Mouse (Mus musculus) forebrain, embryonic 12.5 days (tissue): ENCODE measurements around the gene Hormad1. TPM values are rescaled to one million over a fixed set of nuclear protein-coding genes. Genes with fewer than 3 reads are reported as not detected.

Source experiments
- ATAC-seq: fragments of 200-750 bp; cut with Nextera tagmentation; 2 replicates; pipeline ENCODE4 v1.8.0; 2017; ENCODE audit warnings: moderate TSS enrichment; ENCODE audit not compliant: low FRiP score
- H3K27ac ChIP-seq: fragments of 300-500 bp; sonication (generic); 2 replicates; pipeline ENCODE4 v1.5.1; 2016; ENCODE audit warnings: mild to moderate bottlenecking
- H3K27me3 ChIP-seq: fragments of 300-500 bp; sonication (generic); 2 replicates; pipeline ENCODE4 v1.6.1; 2016; ENCODE audit warnings: mild to moderate bottlenecking
- H3K36me3 ChIP-seq: fragments of 300-500 bp; sonication (generic); replicated peaks from 2 replicates; pipeline ENCODE4 v1.6.1; 2016; ENCODE audit warnings: mild to moderate bottlenecking
- H3K4me1 ChIP-seq: fragments of 300-500 bp; sonication (generic); 2 replicates; pipeline ENCODE4 v1.6.1; 2016
- H3K4me2 ChIP-seq: fragments of 300-500 bp; sonication (generic); 2 replicates; pipeline ENCODE4 v1.6.1; 2016; ENCODE audit warnings: mild to moderate bottlenecking, moderate library complexity
- H3K4me3 ChIP-seq: fragments of 300-500 bp; sonication (generic); replicated peaks from 2 replicates; pipeline ENCODE4 v1.5.1; 2016; ENCODE audit warnings: mild to moderate bottlenecking
- H3K9ac ChIP-seq: fragments of 300-500 bp; sonication (generic); 2 replicates; pipeline ENCODE4 v1.6.1; 2016; ENCODE audit warnings: mild to moderate bottlenecking
- H3K9me3 ChIP-seq: fragments of 300-500 bp; sonication (generic); 2 replicates; pipeline ENCODE4 v1.6.1; 2016
- WGBS: fragments of 180-500 bp; shearing (Covaris S2); methylation state at CpG from one replicate; pipeline ENCODE4 v1.1.7; 2016; 5-methylcytosine and 5-hydroxymethylcytosine counted together
- polyA plus RNA-seq: library from polyadenylated mRNA; unstranded; fragments of >200 nt; fragmentation: Nextera tagmentation; extraction: Ambion mirVana; gene quantifications from 2 replicates; pipeline ENCODE4 v1.2.1, GENCODE M21; 2016

Hormad1 gene
- polyA plus RNA-seq: not detected in 2 replicates

- no peaks in the 10 kb centered on the region for H3K27me3 ChIP-seq
- H3K36me3 ChIP-seq: no peaks in the 10 kb centered on the region
- H3K27ac ChIP-seq: no peak within 1 kb of the TSS
- H3K4me3 ChIP-seq: no peak within 1 kb of the TSS
- no peaks in the 10 kb centered on the region for H3K9me3 ChIP-seq
- ATAC-seq: no peak
- no peaks in the 10 kb centered on the region for H3K4me1 ChIP-seq
- H3K4me2 ChIP-seq: no peak within 1 kb of the TSS
- WGBS: 91% methylated on average over 27 of the region's 27 CpGs
- no peak within 1 kb of the TSS for H3K9ac ChIP-seq
Observed at GRCm38 (mm10) chr3:95559437-95559836, at the start of gene Hormad1. TSS of gene Hormad1 (plus strand) at chr3:95559677.

GRCm38 (mm10) chr3:95511611-95512180 lies 47.8 kb upstream of the Hormad1 start:
- no peaks in the 10 kb centered on the region for H3K27me3 ChIP-seq
- H3K4me3 ChIP-seq: no peak overlapping the region
- no peaks in the 10 kb centered on the region for H3K36me3 ChIP-seq
- 81% methylated on average over 9 of the region's 9 CpGs for WGBS
- no peak overlapping the region for H3K27ac ChIP-seq
- no peak overlapping the region for H3K9ac ChIP-seq
- no peaks in the 10 kb centered on the region for H3K4me1 ChIP-seq
- no peak for ATAC-seq
- no peaks in the 10 kb centered on the region for H3K9me3 ChIP-seq
- H3K4me2 ChIP-seq: no peak overlapping the region

- Histone ChIP-seq H3K4me2 (no peak overlapping the region), H3K9me3 (no peaks in the 10 kb centered on the region), H3K9ac (no peak overlapping the region), H3K27ac (no peak overlapping the region), H3K4me1 (peaks cover 4% of the 10 kb centered on the region), H3K27me3 (no peaks in the 10 kb centered on the region), H3K4me3 (no peak overlapping the region), H3K36me3 (no peaks in the 10 kb centered on the region)
- ATAC-seq: no peak
- 86% methylated on average over 3 of the region's 3 CpGs for WGBS
Observed at GRCm38 (mm10) chr3:95516614-95517041, 42.8 kb upstream of the Hormad1 start.

GRCm38 (mm10) chr3:95517493-95517898 lies 42.0 kb upstream of the Hormad1 start:
- H3K9ac ChIP-seq: no peak overlapping the region
- H3K4me1 ChIP-seq: peaks cover 4% of the 10 kb centered on the region
- no peak overlapping the region for H3K27ac ChIP-seq
- no peaks in the 10 kb centered on the region for H3K9me3 ChIP-seq
- WGBS: 23% methylated on average over 10 of the region's 10 CpGs
- no peaks in the 10 kb centered on the region for H3K36me3 ChIP-seq
- ATAC-seq: no peak
- no peak overlapping the region for H3K4me3 ChIP-seq
- no peaks in the 10 kb centered on the region for H3K27me3 ChIP-seq
- H3K4me2 ChIP-seq: peak overlapping the region; percentile 1; the same call in 1 of the 2 replicates

GRCm38 (mm10) chr3:95518891-95519290 lies 40.6 kb upstream of the Hormad1 start:
- Histone ChIP-seq H3K9me3 (no peaks in the 10 kb centered on the region), H3K4me2 (no peak overlapping the region), H3K4me3 (no peak overlapping the region), H3K27ac (no peak overlapping the region), H3K36me3 (no peaks in the 10 kb centered on the region), H3K9ac (no peak overlapping the region), H3K27me3 (no peaks in the 10 kb centered on the region), H3K4me1 (peaks cover 4% of the 10 kb centered on the region)
- ATAC-seq: no peak
- 81% methylated on average over 7 of the region's 7 CpGs for WGBS

- 77% methylated on average over 2 of the region's 2 CpGs for WGBS
- ATAC-seq: no peak
- Histone ChIP-seq H3K27ac (no peak overlapping the region), H3K36me3 (no peaks in the 10 kb centered on the region), H3K27me3 (no peaks in the 10 kb centered on the region), H3K4me3 (no peak overlapping the region), H3K4me1 (peaks cover 4% of the 10 kb centered on the region), H3K4me2 (no peak overlapping the region), H3K9ac (no peak overlapping the region), H3K9me3 (no peaks in the 10 kb centered on the region)
Observed at GRCm38 (mm10) chr3:95519315-95519714, 40.2 kb upstream of the Hormad1 start.

GRCm38 (mm10) chr3:95520100-95520499 lies 39.4 kb upstream of the Hormad1 start:
- 85% methylated on average over 3 of the region's 3 CpGs for WGBS
- no peak overlapping the region for H3K27ac ChIP-seq

GRCm38 (mm10) chr3:95521168-95521567 lies 38.3 kb upstream of the Hormad1 start:
- H3K4me2 ChIP-seq: no peak overlapping the region
- no peak overlapping the region for H3K4me3 ChIP-seq
- H3K9ac ChIP-seq: no peak overlapping the region
- H3K36me3 ChIP-seq: no peaks in the 10 kb centered on the region
- WGBS: 90% methylated on average over 10 of the region's 10 CpGs
- H3K27ac ChIP-seq: no peak overlapping the region
- H3K4me1 ChIP-seq: peaks cover 4% of the 10 kb centered on the region
- H3K27me3 ChIP-seq: no peaks in the 10 kb centered on the region
- ATAC-seq: no peak
- H3K9me3 ChIP-seq: no peaks in the 10 kb centered on the region

More at GRCm38 (mm10) chr3:95520100-95520499, 39.4 kb upstream of the Hormad1 start:
- H3K4me2 ChIP-seq: no peak overlapping the region
- H3K36me3 ChIP-seq: no peaks in the 10 kb centered on the region
- no peak overlapping the region for H3K9ac ChIP-seq
- peaks cover 4% of the 10 kb centered on the region for H3K4me1 ChIP-seq
- ATAC-seq: no peak
- no peaks in the 10 kb centered on the region for H3K9me3 ChIP-seq
- H3K27me3 ChIP-seq: no peaks in the 10 kb centered on the region
- no peak overlapping the region for H3K4me3 ChIP-seq

GRCm38 (mm10) chr3:95523662-95524061 lies 35.8 kb upstream of the Hormad1 start:
- H3K27ac ChIP-seq: no peak overlapping the region
- no peak overlapping the region for H3K9ac ChIP-seq
- H3K36me3 ChIP-seq: no peaks in the 10 kb centered on the region
- no peaks in the 10 kb centered on the region for H3K27me3 ChIP-seq
- H3K4me3 ChIP-seq: no peak overlapping the region
- no peaks in the 10 kb centered on the region for H3K9me3 ChIP-seq
- no peak overlapping the region for H3K4me2 ChIP-seq
- ATAC-seq: no peak
- WGBS: 87% methylated on average over 3 of the region's 3 CpGs
- no peaks in the 10 kb centered on the region for H3K4me1 ChIP-seq

GRCm38 (mm10) chr3:95524673-95525072 lies 34.8 kb upstream of the Hormad1 start:
- Histone ChIP-seq H3K27me3 (no peaks in the 10 kb centered on the region), H3K4me3 (no peak overlapping the region), H3K9me3 (no peaks in the 10 kb centered on the region), H3K27ac (no peak overlapping the region), H3K36me3 (no peaks in the 10 kb centered on the region), H3K4me2 (no peak overlapping the region), H3K9ac (no peak overlapping the region), H3K4me1 (no peaks in the 10 kb centered on the region)
- ATAC-seq: no peak
- 68% methylated on average over 2 of the region's 2 CpGs for WGBS

- Histone ChIP-seq H3K4me3 (no peak overlapping the region), H3K9ac (no peak overlapping the region), H3K9me3 (no peaks in the 10 kb centered on the region), H3K27me3 (no peaks in the 10 kb centered on the region), H3K4me2 (no peak overlapping the region), H3K36me3 (no peaks in the 10 kb centered on the region), H3K4me1 (no peaks in the 10 kb centered on the region), H3K27ac (no peak overlapping the region)
- ATAC-seq: no peak
Observed at GRCm38 (mm10) chr3:95526111-95526510, 33.4 kb upstream of the Hormad1 start.

GRCm38 (mm10) chr3:95526622-95527211 lies 32.8 kb upstream of the Hormad1 start, which contains the start of gene Ctss:
TSS of gene Ctss (plus strand) at chr3:95526786.
- Histone ChIP-seq H3K9me3 (no peaks in the 10 kb centered on the region), H3K27me3 (no peaks in the 10 kb centered on the region), H3K4me3 (no peak within 1 kb of the TSS), H3K4me1 (no peaks in the 10 kb centered on the region), H3K4me2 (no peak within 1 kb of the TSS), H3K27ac (no peak within 1 kb of the TSS), H3K36me3 (no peaks in the 10 kb centered on the region), H3K9ac (no peak within 1 kb of the TSS)
- 88% methylated on average over 8 of the region's 8 CpGs for WGBS
- ATAC-seq: no peak

- no peaks in the 10 kb centered on the region for H3K36me3 ChIP-seq
- no peak for ATAC-seq
- no peaks in the 10 kb centered on the region for H3K4me1 ChIP-seq
- no peaks in the 10 kb centered on the region for H3K27me3 ChIP-seq
- H3K9me3 ChIP-seq: no peaks in the 10 kb centered on the region
- no peak overlapping the region for H3K9ac ChIP-seq
- 93% methylated on average over 6 of the region's 6 CpGs for WGBS
- H3K27ac ChIP-seq: no peak overlapping the region
- H3K4me2 ChIP-seq: no peak overlapping the region
- H3K4me3 ChIP-seq: no peak overlapping the region
Observed at GRCm38 (mm10) chr3:95529814-95530213, 29.7 kb upstream of the Hormad1 start.
